Mouse (Mus musculus) G1E (cell line): ENCODE data around the gene Dnpep.

ENCODE experiments used
- CTCF ChIP-seq: IDR thresholded peaks from 2 replicates; pipeline ENCODE4 v1.5.1; 2012; ENCODE audit warnings: low read depth, low read length, inconsistent platforms, mixed read lengths
- GATA1 ChIP-seq: IDR thresholded peaks from 2 replicates; pipeline ENCODE4 v1.6.1; 2012; ENCODE audit warnings: borderline replicate concordance, low read length, inconsistent platforms, mixed read lengths
- GATA2 ChIP-seq: IDR thresholded peaks from 2 replicates; pipeline ENCODE4 v1.6.1; 2012; ENCODE audit warnings: low read depth, low read length, inconsistent platforms, borderline replicate concordance
- POLR2AphosphoS5 ChIP-seq: IDR thresholded peaks from 2 replicates; pipeline ENCODE4 v1.6.1; 2012; ENCODE audit warnings: low read depth, low read length, inconsistent platforms; ENCODE audit not compliant: insufficient replicate concordance
- TAL1 ChIP-seq: conservative IDR thresholded peaks from 2 replicates; pipeline ENCODE4 v1.6.1; 2012; ENCODE audit warnings: low read depth, low read length, inconsistent platforms, mixed read lengths

DNA sequence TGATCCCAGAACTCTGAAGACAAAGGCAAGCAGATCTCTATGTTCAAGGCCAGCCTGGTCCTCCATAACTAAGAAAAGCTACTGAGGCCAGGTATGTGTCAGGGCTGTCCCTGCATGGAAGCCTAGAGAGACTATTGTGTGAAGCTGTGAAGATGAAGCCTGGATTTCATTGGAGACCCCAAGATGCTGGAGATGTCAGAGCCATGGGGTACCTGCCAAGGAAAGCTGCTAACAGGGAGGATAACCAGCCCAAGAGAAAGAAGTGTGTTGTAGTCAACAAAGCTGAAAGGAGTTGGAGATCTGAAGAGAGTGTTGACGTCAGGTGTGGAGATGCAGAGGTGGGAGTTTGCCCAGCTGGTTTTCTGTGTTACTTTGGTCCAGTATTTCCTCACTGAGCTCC, 13.5 kb upstream of the Dnpep start:
- TF ChIP-seq CTCF (no peak), GATA1 (no peak), POLR2AphosphoS5 (no peak), TAL1 (no peak), GATA2 (no peak)
